ENCODE assay signal across 25 mouse cellular contexts in the genomic region with DNA sequence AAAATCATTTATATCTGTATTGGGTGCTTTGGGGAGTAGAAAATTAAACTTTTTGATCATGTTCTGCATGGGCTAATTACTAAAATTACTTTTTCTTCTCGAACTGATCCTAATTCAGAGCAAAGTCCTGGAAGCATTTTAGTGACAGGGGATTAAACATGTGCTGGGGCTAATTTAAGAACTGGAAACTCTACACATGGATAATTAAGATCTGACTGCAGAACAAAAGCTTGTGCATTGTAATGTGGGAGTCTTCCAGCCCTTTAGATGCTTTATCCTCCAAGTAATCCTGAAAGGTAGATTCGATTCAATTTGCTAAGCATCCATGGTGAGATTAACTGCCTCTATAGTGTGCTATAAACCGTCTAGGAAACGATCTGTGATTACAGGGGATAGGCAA.
DNase-seq lines count a peak whose midpoint lies in the region; ATAC-seq and TF ChIP-seq lines count a peak whose summit lies in the region.
"Had no signal": no experiment of that assay in that cellular context is flagged by ENCODE, and none has a peak within 500 bp of the region (broad histone marks: within the 10 kb centered on the region; RNA-seq: fewer than 3 reads in every experiment).

No protein-coding gene starts in this region.

- H3K4me2 ChIP-seq in forebrain, embryonic 11.5 days (ENCODE audit: low read depth, low read length, severe bottlenecking) = no peak overlapping the region
- H3K4me2 ChIP-seq in forebrain, embryonic 16.5 days (ENCODE audit: low read length) = no peak overlapping the region
- H3K4me2 ChIP-seq in hindbrain, embryonic 16.5 days (ENCODE audit: low read length) = no peak overlapping the region
- H3K4me2 ChIP-seq in liver, postnatal 0 days (ENCODE audit: low read depth, low read length) = no peak overlapping the region
- H3K4me2 ChIP-seq: heart, embryonic 12.5 days; kidney, embryonic 15.5 days; lung, embryonic 14.5 days had no signal

- TF ChIP-seq CTCF in liver, postnatal 0 days (IDR thresholded peaks at IDR 0.05; ENCODE audit: low read depth) = no peak

- H3K4me1 ChIP-seq in forebrain, embryonic 11.5 days (replicated peaks; ENCODE audit: control insufficient read depth, insufficient read depth, low read length) = no peaks in the 10 kb centered on the region; the same call in 1 of the 2 replicates
- H3K4me1 ChIP-seq in forebrain, embryonic 16.5 days (replicated peaks; ENCODE audit: control insufficient read depth, insufficient read depth, low read length) = no peaks in the 10 kb centered on the region
- H3K4me1 ChIP-seq in hindbrain, embryonic 16.5 days (ENCODE audit: control insufficient read depth, insufficient read depth, low read depth, low read length) = no peaks in the 10 kb centered on the region
- no peaks in the 10 kb centered on the region for H3K4me1 ChIP-seq in hindbrain, embryonic 10.5 days (replicated peaks)
- no peaks in the 10 kb centered on the region for H3K4me1 ChIP-seq in liver, postnatal 0 days (ENCODE audit: insufficient read depth)
- H3K4me1 ChIP-seq: heart, embryonic 12.5 days; kidney, embryonic 15.5 days had no signal

- ATAC-seq in forebrain, embryonic 11.5 days (replicated peaks; ENCODE audit: low FRiP score) = peak; percentile 66; the same call in 1 of the 2 replicates
- no peak for ATAC-seq in forebrain, embryonic 16.5 days
- peak; percentile 72 for ATAC-seq in hindbrain, embryonic 16.5 days
- no peak for ATAC-seq in liver, postnatal 0 days
- ATAC-seq: Patski had no signal

- H3K9me3 ChIP-seq in forebrain, embryonic 11.5 days (ENCODE audit: control insufficient read depth, low read length) = no peaks in the 10 kb centered on the region
- no peaks in the 10 kb centered on the region for H3K9me3 ChIP-seq in forebrain, embryonic 16.5 days (ENCODE audit: control insufficient read depth, low read length)
- H3K9me3 ChIP-seq in hindbrain, embryonic 16.5 days (ENCODE audit: control insufficient read depth, low read length) = no peaks in the 10 kb centered on the region
- H3K9me3 ChIP-seq in hindbrain, embryonic 10.5 days = no peaks in the 10 kb centered on the region
- no peaks in the 10 kb centered on the region for H3K9me3 ChIP-seq in liver, postnatal 0 days (ENCODE audit: low read length)
- H3K9me3 ChIP-seq: heart, embryonic 12.5 days; kidney, embryonic 15.5 days; midbrain, embryonic 10.5 days had no signal

- no peaks in the 10 kb centered on the region for H3K27me3 ChIP-seq in forebrain, embryonic 11.5 days (ENCODE audit: control insufficient read depth, insufficient read depth, low read length)
- H3K27me3 ChIP-seq in forebrain, embryonic 16.5 days (replicated peaks; ENCODE audit: control insufficient read depth, insufficient read depth, low read length) = no peaks in the 10 kb centered on the region
- no peaks in the 10 kb centered on the region for H3K27me3 ChIP-seq in hindbrain, embryonic 16.5 days (replicated peaks; ENCODE audit: control insufficient read depth, insufficient read depth, low read length)
- H3K27me3 ChIP-seq in hindbrain, embryonic 10.5 days (ENCODE audit: insufficient read depth, poor library complexity, severe bottlenecking) = no peaks in the 10 kb centered on the region
- H3K27me3 ChIP-seq in liver, postnatal 0 days (ENCODE audit: insufficient read depth, low read length) = no peaks in the 10 kb centered on the region
- H3K27me3 ChIP-seq: heart, embryonic 12.5 days; kidney, embryonic 15.5 days; Patski had no signal

- WGBS in forebrain, embryonic 11.5 days = 14% methylated on average over 4 of the region's 4 CpGs
- 5% methylated on average over 4 of the region's 4 CpGs for WGBS in forebrain, embryonic 16.5 days
- 44% methylated on average over 4 of the region's 4 CpGs for WGBS in hindbrain, embryonic 16.5 days
- WGBS in hindbrain, embryonic 10.5 days = 82% methylated on average over 4 of the region's 4 CpGs
- 67% methylated on average over 4 of the region's 4 CpGs for WGBS in liver, postnatal 0 days (ENCODE audit: insufficient replicate concordance)

- no peak for DNase-seq in forebrain, embryonic 11.5 days (ENCODE audit: low spot score)
- DNase-seq in hindbrain, embryonic 10.5 days (ENCODE audit: low spot score) = no peak
- peak; percentile 11 for DNase-seq in brain, adult 2 months (ENCODE audit: low read depth, low spot score)
- DNase-seq in retina, embryonic 14.5 days (ENCODE audit: low spot score) = peak; percentile 9
- no peak for DNase-seq in liver, postnatal 0 days
- DNase-seq: adrenal gland, postnatal 10 days; cerebellum, adult 18-20 months; cerebellum, postnatal 10 days; heart, adult 2 months; heart, postnatal 4 days; kidney, adult 18-20 months; kidney, postnatal 25 days; liver; lung, embryonic 14.5 days; right cerebral cortex, postnatal 4 days; thymus, adult 18-20 months; thymus, postnatal 36 days had no signal

- TF ChIP-seq EP300 in liver, postnatal 0 days (IDR thresholded peaks at IDR 0.05; ENCODE audit: low read depth) = no peak

- no peak overlapping the region for H3K4me3 ChIP-seq in forebrain, embryonic 11.5 days (ENCODE audit: low read depth, low read length)
- H3K4me3 ChIP-seq in forebrain, embryonic 16.5 days (replicated peaks; ENCODE audit: low read length) = no peak overlapping the region
- no peak overlapping the region for H3K4me3 ChIP-seq in hindbrain, embryonic 16.5 days (ENCODE audit: low read length)
- no peak overlapping the region for H3K4me3 ChIP-seq in hindbrain, embryonic 10.5 days
- H3K4me3 ChIP-seq in liver, postnatal 0 days (ENCODE audit: low read depth, low read length) = no peak overlapping the region
- H3K4me3 ChIP-seq: heart, adult 2 months; heart, embryonic 12.5 days; kidney, embryonic 15.5 days; midbrain, embryonic 10.5 days had no signal

- H3K27ac ChIP-seq in forebrain, embryonic 11.5 days (ENCODE audit: low read depth, low read length) = no peak overlapping the region
- no peak overlapping the region for H3K27ac ChIP-seq in forebrain, embryonic 16.5 days (ENCODE audit: low read length)
- no peak overlapping the region for H3K27ac ChIP-seq in hindbrain, embryonic 16.5 days (ENCODE audit: low read depth, low read length)
- no peak overlapping the region for H3K27ac ChIP-seq in hindbrain, embryonic 10.5 days
- H3K27ac ChIP-seq in liver, postnatal 0 days (ENCODE audit: low read depth) = no peak overlapping the region
- H3K27ac ChIP-seq: heart, adult 2 months; kidney, embryonic 15.5 days; liver, embryonic 14.5 days; midbrain, embryonic 10.5 days; stomach, postnatal 0 days had no signal

- no peak overlapping the region for H3K9ac ChIP-seq in forebrain, embryonic 11.5 days (ENCODE audit: low read length)
- no peak overlapping the region for H3K9ac ChIP-seq in forebrain, embryonic 16.5 days (replicated peaks; ENCODE audit: low read depth, low read length)
- no peak overlapping the region for H3K9ac ChIP-seq in hindbrain, embryonic 16.5 days (ENCODE audit: low read depth, low read length)
- H3K9ac ChIP-seq in liver, postnatal 0 days (replicated peaks) = no peak overlapping the region
- H3K9ac ChIP-seq: heart, embryonic 12.5 days; kidney, embryonic 15.5 days; liver, embryonic 14.5 days; lung, embryonic 14.5 days had no signal

- H3K36me3 ChIP-seq in forebrain, embryonic 11.5 days (ENCODE audit: control insufficient read depth, insufficient read depth, low read length) = no peaks in the 10 kb centered on the region
- H3K36me3 ChIP-seq in forebrain, embryonic 16.5 days (ENCODE audit: control insufficient read depth, insufficient read depth) = no peaks in the 10 kb centered on the region
- no peaks in the 10 kb centered on the region for H3K36me3 ChIP-seq in hindbrain, embryonic 16.5 days (ENCODE audit: control insufficient read depth, insufficient read depth, low read length)
- H3K36me3 ChIP-seq in hindbrain, embryonic 10.5 days = no peaks in the 10 kb centered on the region
- no peaks in the 10 kb centered on the region for H3K36me3 ChIP-seq in liver, postnatal 0 days (replicated peaks; ENCODE audit: insufficient read depth, low read length)
- H3K36me3 ChIP-seq: heart, embryonic 12.5 days; kidney, embryonic 15.5 days; midbrain, embryonic 10.5 days had no signal

Comparison
In these comparisons a context has a peak if more than half of its experiments do, and no peak if none do; other contexts are left out.
1. ATAC-seq: peak in forebrain, embryonic 11.5 days (single experiment) and hindbrain, embryonic 16.5 days (single experiment); none in forebrain, embryonic 16.5 days (single experiment) and liver, postnatal 0 days (single experiment).
2. DNase-seq: peak in brain, adult 2 months (single experiment) and retina, embryonic 14.5 days (single experiment); none in forebrain, embryonic 11.5 days (single experiment), hindbrain, embryonic 10.5 days (single experiment) and liver, postnatal 0 days (single experiment).